Mouse (Mus musculus): Measurements from ENCODE around the gene Gm10309. TPM values are rescaled to one million over a fixed set of nuclear protein-coding genes. Genes with fewer than 3 reads are reported as not detected.

Gene Gm10309
- polyA plus RNA-seq, 1 experiment, result not detected

DNA sequence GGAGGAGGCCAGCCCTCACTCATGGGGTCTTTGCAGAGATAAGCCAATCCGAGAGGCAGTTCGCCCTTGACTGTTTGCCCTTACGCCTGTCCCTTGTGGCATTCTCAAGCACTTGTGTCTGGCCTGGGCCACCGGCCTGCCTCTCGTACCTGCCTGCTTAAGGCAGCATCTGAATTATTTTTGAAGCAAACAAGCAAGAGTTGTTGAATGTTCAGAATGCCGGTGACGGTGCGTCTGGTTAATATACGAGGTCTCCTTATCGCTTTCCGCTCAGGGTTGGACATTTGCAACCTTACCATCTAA is 28.5 kb upstream of the Gm10309 start:
- no peaks in the 10 kb centered on the region; the same call in 1 of the 2 replicates for H3K4me1 ChIP-seq (ENCODE audit: control insufficient read depth, insufficient read depth, low read length)
- WGBS, result 93% methylated on average over 11 of the region's 11 CpGs
- H3K4me3 ChIP-seq (replicated peaks; ENCODE audit: control insufficient read depth, low read depth, low read length), result no peak overlapping the region
- no peak for TF ChIP-seq POLR2A (IDR thresholded peaks at IDR 0.05; ENCODE audit: borderline replicate concordance, control insufficient read depth, low read depth, low read length)
- no peak for TF ChIP-seq CTCF (IDR thresholded peaks at IDR 0.05; ENCODE audit: control insufficient read depth, insufficient read depth, low read length)
- H3K27ac ChIP-seq (ENCODE audit: control insufficient read depth, insufficient read depth, low read depth, low read length, poor library complexity), result no peak overlapping the region

DNA sequence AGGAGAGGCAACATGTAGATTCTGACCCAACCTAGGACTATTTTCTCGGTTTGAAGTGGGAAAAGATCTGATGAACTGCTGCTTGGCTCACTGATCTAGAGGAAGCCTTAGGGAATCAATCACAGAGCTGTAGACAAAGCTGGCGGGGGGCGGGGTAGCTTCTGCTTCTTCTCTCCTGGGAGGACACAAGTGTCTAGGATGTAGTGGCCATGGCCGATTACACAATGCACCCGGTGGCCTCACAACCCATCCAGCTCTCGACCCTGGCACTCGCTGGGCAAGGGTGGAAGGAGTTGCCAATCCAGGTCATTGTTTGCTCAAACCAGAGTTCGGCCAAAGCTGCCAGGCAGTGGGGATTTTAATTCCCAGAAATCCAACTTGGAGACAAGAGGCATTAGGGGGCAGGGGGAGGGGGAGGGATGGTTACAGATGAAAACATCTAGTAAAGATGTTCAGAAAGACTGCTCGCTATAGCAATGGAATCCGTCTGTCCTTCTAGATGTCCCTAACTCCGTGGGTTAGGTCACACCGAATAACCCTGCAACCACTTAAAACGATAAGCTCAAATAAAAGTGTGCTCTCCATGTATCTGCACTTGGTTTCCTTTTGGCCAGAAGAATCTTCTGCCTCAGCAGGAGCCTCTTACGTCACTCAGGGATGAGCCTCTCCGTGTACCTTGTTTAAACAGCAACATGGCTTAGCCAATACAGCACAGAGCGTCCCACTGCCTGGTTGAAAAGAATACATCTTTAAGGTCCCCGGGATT is 27.9 kb upstream of the Gm10309 start:
- TF ChIP-seq CTCF (IDR thresholded peaks at IDR 0.05; ENCODE audit: control insufficient read depth, insufficient read depth, low read length), result no peak
- no peak for TF ChIP-seq POLR2A (IDR thresholded peaks at IDR 0.05; ENCODE audit: borderline replicate concordance, control insufficient read depth, low read depth, low read length)
- Histone ChIP-seq H3K27ac (ENCODE audit: control insufficient read depth, insufficient read depth, low read depth, low read length, poor library complexity) (no peak overlapping the region), H3K4me1 (ENCODE audit: control insufficient read depth, insufficient read depth, low read length) (no peaks in the 10 kb centered on the region; the same call in 1 of the 2 replicates), H3K4me3 (replicated peaks; ENCODE audit: control insufficient read depth, low read depth, low read length) (no peak overlapping the region)
- WGBS, result 73% methylated on average over 17 of the region's 17 CpGs

- Histone ChIP-seq H3K27ac (ENCODE audit: control insufficient read depth, insufficient read depth, low read depth, low read length, poor library complexity) (no peak overlapping the region), H3K4me1 (ENCODE audit: control insufficient read depth, insufficient read depth, low read length) (no peaks in the 10 kb centered on the region), H3K4me3 (replicated peaks; ENCODE audit: control insufficient read depth, low read depth, low read length) (no peak overlapping the region)
- 69% methylated on average over 6 of the region's 6 CpGs for WGBS
- TF ChIP-seq POLR2A (IDR thresholded peaks at IDR 0.05; ENCODE audit: borderline replicate concordance, control insufficient read depth, low read depth, low read length) (no peak), CTCF (IDR thresholded peaks at IDR 0.05; ENCODE audit: control insufficient read depth, insufficient read depth, low read length) (no peak)
Measured at GRCm38 (mm10) chr17:86531231-86531630, 26.2 kb upstream of the Gm10309 start.

DNA sequence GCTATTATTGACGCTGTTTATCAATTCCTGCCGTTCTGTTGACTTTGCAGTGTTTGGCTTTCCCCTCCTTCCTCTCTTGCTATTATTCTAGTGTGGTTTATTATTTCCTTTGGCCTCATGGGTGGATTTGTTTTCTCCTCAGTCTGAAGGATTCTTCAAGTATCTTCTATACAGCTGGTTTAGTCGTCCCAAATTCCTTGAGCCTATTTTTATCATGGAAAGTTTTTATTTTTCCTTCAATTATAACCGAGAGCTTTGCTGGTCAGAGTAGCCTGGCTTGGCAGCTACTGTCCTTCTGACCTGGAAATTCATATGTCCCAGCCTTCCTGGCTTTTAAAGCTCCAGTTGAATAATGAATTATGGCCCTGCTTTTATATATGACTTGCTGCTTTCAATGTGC is 24.4 kb upstream of the Gm10309 start:
- no peaks in the 10 kb centered on the region for H3K4me1 ChIP-seq (ENCODE audit: control insufficient read depth, insufficient read depth, low read length)
- H3K27ac ChIP-seq (ENCODE audit: control insufficient read depth, insufficient read depth, low read depth, low read length, poor library complexity), result no peak overlapping the region
- TF ChIP-seq POLR2A (IDR thresholded peaks at IDR 0.05; ENCODE audit: borderline replicate concordance, control insufficient read depth, low read depth, low read length) (no peak), CTCF (IDR thresholded peaks at IDR 0.05; ENCODE audit: control insufficient read depth, insufficient read depth, low read length) (no peak)
- 69% methylated on average over 4 of the region's 4 CpGs for WGBS
- no peak overlapping the region for H3K4me3 ChIP-seq (replicated peaks; ENCODE audit: control insufficient read depth, low read depth, low read length)

- WGBS, result 81% methylated on average over 10 of the region's 10 CpGs
- Histone ChIP-seq H3K27ac (ENCODE audit: control insufficient read depth, insufficient read depth, low read depth, low read length, poor library complexity) (no peak overlapping the region), H3K4me1 (ENCODE audit: control insufficient read depth, insufficient read depth, low read length) (no peaks in the 10 kb centered on the region), H3K4me3 (replicated peaks; ENCODE audit: control insufficient read depth, low read depth, low read length) (no peak overlapping the region)
- TF ChIP-seq POLR2A (IDR thresholded peaks at IDR 0.05; ENCODE audit: borderline replicate concordance, control insufficient read depth, low read depth, low read length) (no peak), CTCF (IDR thresholded peaks at IDR 0.05; ENCODE audit: control insufficient read depth, insufficient read depth, low read length) (no peak)
Measured at GRCm38 (mm10) chr17:86529003-86529402, 24.0 kb upstream of the Gm10309 start.

DNA sequence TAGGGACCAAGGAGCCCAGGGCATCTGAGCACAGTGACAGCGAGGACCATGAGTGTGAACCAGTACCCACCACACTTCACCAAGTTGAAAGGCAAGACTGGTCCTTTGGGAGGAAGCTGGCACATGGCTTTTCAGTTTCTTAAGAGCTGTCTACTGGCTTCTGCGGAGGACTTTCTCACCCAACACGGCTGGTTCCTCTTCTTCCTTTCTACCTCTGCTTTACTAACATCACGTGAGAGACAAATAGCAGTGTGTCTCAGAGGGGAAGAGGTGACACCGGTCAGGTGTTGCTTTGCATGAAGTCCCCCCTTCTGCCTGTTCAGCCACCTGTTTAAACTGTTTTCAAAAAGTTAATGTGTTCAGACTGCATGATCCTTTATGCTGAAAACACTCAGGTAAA is 22.3 kb upstream of the Gm10309 start:
- no peaks in the 10 kb centered on the region for H3K4me1 ChIP-seq (ENCODE audit: control insufficient read depth, insufficient read depth, low read length)
- WGBS, result 34% methylated on average over 5 of the region's 5 CpGs
- TF ChIP-seq POLR2A (IDR thresholded peaks at IDR 0.05; ENCODE audit: borderline replicate concordance, control insufficient read depth, low read depth, low read length) (no peak), CTCF (IDR thresholded peaks at IDR 0.05; ENCODE audit: control insufficient read depth, insufficient read depth, low read length) (no peak)
- no peak overlapping the region for H3K27ac ChIP-seq (ENCODE audit: control insufficient read depth, insufficient read depth, low read depth, low read length, poor library complexity)
- no peak overlapping the region for H3K4me3 ChIP-seq (replicated peaks; ENCODE audit: control insufficient read depth, low read depth, low read length)

- no peak for TF ChIP-seq CTCF (IDR thresholded peaks at IDR 0.05; ENCODE audit: control insufficient read depth, insufficient read depth, low read length)
- no peak overlapping the region for H3K27ac ChIP-seq (ENCODE audit: control insufficient read depth, insufficient read depth, low read depth, low read length, poor library complexity)
- no peaks in the 10 kb centered on the region for H3K4me1 ChIP-seq (ENCODE audit: control insufficient read depth, insufficient read depth, low read length)
- H3K4me3 ChIP-seq (replicated peaks; ENCODE audit: control insufficient read depth, low read depth, low read length), result no peak overlapping the region
- 83% methylated on average over 7 of the region's 7 CpGs for WGBS
Measured at GRCm38 (mm10) chr17:86526016-86526415, 21.0 kb upstream of the Gm10309 start.

DNA sequence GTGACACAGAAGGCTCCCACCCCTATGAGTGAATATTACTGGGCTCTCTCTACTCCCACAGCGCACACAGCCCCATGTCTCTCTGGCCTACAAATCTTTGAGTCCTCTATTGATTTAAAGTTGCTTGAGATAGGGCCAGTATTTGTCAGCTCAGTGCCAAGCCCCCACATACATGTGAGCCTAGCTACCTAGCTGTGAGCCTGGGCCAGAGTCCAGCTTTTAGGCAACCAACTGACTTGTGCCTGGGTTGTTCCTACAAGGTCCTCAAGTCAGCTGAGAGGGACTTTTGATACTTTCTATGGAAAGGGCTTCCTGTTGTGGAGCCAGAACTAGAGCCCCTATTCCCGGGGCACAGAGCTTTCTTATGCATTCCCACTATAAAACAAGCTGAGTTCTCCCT is 20.0 kb upstream of the Gm10309 start:
- Histone ChIP-seq H3K4me1 (ENCODE audit: control insufficient read depth, insufficient read depth, low read length) (no peaks in the 10 kb centered on the region), H3K4me3 (replicated peaks; ENCODE audit: control insufficient read depth, low read depth, low read length) (no peak overlapping the region), H3K27ac (ENCODE audit: control insufficient read depth, insufficient read depth, low read depth, low read length, poor library complexity) (no peak overlapping the region)
- whole genome bisulfite sequencing, result 77% methylated on average over 2 of the region's 2 CpGs
- TF ChIP-seq POLR2A (IDR thresholded peaks at IDR 0.05; ENCODE audit: borderline replicate concordance, control insufficient read depth, low read depth, low read length), result no peak
- no peak for TF ChIP-seq CTCF (IDR thresholded peaks at IDR 0.05; ENCODE audit: control insufficient read depth, insufficient read depth, low read length)

DNA sequence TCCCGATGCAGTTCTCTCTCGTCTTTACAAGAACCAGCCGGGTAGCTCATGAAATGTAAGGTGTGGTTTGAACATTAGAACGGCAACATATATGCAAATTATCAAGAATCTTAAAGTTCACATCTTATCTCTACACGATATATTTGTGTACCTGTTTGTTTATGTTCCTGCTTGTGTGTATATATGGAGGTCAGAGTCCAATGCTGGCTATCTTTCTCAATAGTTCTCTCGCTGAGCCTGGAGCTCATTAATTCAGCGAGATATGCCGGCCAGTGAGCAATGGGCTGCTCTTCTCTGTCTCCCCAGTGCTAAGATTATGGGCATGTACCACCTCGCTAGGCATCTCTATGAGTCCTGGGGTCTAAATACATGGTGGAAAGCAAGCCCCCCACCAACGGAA is 18.8 kb upstream of the Gm10309 start:
- Histone ChIP-seq H3K4me3 (replicated peaks; ENCODE audit: control insufficient read depth, low read depth, low read length) (no peak overlapping the region), H3K27ac (ENCODE audit: control insufficient read depth, insufficient read depth, low read depth, low read length, poor library complexity) (no peak overlapping the region), H3K4me1 (ENCODE audit: control insufficient read depth, insufficient read depth, low read length) (no peaks in the 10 kb centered on the region)
- WGBS, result 90% methylated on average over 10 of the region's 10 CpGs
- no peak for TF ChIP-seq POLR2A (IDR thresholded peaks at IDR 0.05; ENCODE audit: borderline replicate concordance, control insufficient read depth, low read depth, low read length)
- TF ChIP-seq CTCF (IDR thresholded peaks at IDR 0.05; ENCODE audit: control insufficient read depth, insufficient read depth, low read length), result no peak

Data from bone marrow, adult 2 months (tissue).